Mouse (Mus musculus) kidney, adult 2 months (tissue): ENCODE measurements around the gene Trim15. TPM values are rescaled to one million over a fixed set of nuclear protein-coding genes. Genes with fewer than 3 reads are reported as not detected.
A peak's percentile ranks its signal among the peaks of the same experiment; 100 is the strongest.
"Not testable (repeated sequence)": the region's sequence is repeated elsewhere in the genome, so short reads cannot be mapped to it uniquely, and the experiment has no call there.

Experiments
- DNase-seq: peaks from one replicate; pipeline ENCODE4 v3.0.0; 2021
- H3K27ac ChIP-seq: fragments of 200-500 bp; 2 replicates; pipeline ENCODE4 v1.5.1; 2012; ENCODE audit warnings: low read depth, low read length, control low read depth, inconsistent platforms; ENCODE audit not compliant: insufficient read depth
- H3K27me3 ChIP-seq: fragments of 200-500 bp; replicated peaks from 2 replicates; pipeline ENCODE4 v1.6.1; 2012; ENCODE audit warnings: mild to moderate bottlenecking, moderate library complexity, low read length, inconsistent platforms; ENCODE audit not compliant: control insufficient read depth, insufficient read depth
- H3K36me3 ChIP-seq: fragments of 200-500 bp; 2 replicates; pipeline ENCODE4 v1.6.1; 2012; ENCODE audit warnings: mild to moderate bottlenecking, moderate library complexity, low read length, inconsistent platforms; ENCODE audit not compliant: control insufficient read depth, insufficient read depth
- H3K4me1 ChIP-seq: fragments of 200-500 bp; 2 replicates; pipeline ENCODE4 v1.6.1; 2011; ENCODE audit warnings: low read length; ENCODE audit not compliant: control insufficient read depth, insufficient read depth
- H3K4me3 ChIP-seq: fragments of 200-500 bp; 2 replicates; pipeline ENCODE4 v1.5.1; 2011; ENCODE audit warnings: mild to moderate bottlenecking, low read depth, low read length, control low read depth; ENCODE audit not compliant: insufficient read depth
- CTCF ChIP-seq: fragments of 200-500 bp; conservative IDR thresholded peaks from 2 replicates; pipeline ENCODE4 v1.5.1; 2011; ENCODE audit warnings: low read depth, mild to moderate bottlenecking, control low read depth, low read length, moderate library complexity, mixed read lengths; ENCODE audit not compliant: insufficient read depth, insufficient read length
- POLR2A ChIP-seq: fragments of 200-500 bp; IDR thresholded peaks from one replicate; pipeline ENCODE4 v1.6.1; 2011; ENCODE audit warnings: low read depth, low read length, control low read depth
- WGBS: fragments of 180-500 bp; shearing (Covaris S2); methylation state at CpG from one replicate; pipeline ENCODE4 v1.1.7; 2018; 5-methylcytosine and 5-hydroxymethylcytosine counted together
- polyA plus RNA-seq: library from polyadenylated mRNA; depleted of rRNA; stranded (reverse); fragments of >200 nt; gene quantifications from 2 replicates; pipeline ENCODE4 v1.2.3, GENCODE M21; 2012; rRNA removed

Trim15 gene
- polyA plus RNA-seq, 1 experiment: 0.22 TPM

DNA sequence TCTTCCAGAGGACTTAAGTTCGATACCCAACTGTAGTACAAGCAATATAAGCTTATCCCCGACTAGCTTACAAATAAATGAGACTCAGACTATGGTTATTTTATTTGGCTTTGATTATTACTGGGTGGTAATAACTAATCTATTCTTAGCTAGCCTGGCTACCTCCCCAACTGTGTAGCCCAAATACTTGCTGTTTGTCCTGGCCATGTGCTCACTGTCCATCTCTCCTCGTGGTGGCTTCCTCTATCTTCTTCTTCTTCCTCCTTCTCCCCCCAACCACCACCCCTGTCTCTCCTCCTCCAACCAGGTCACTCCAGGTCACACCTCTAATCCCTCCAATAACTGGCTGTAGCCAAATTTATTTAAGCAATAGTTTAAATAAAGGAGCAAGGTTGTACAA is 36.5 kb downstream of the Trim15 start:
- 76% methylated on average over 3 of the region's 3 CpGs for WGBS
- TF ChIP-seq POLR2A (no peak), CTCF (no peak)
- H3K27ac ChIP-seq: no peak overlapping the region
- no peak overlapping the region for H3K4me3 ChIP-seq
- H3K36me3 ChIP-seq: no peaks in the 10 kb centered on the region
- no peaks in the 10 kb centered on the region for H3K27me3 ChIP-seq
- no peaks in the 10 kb centered on the region for H3K4me1 ChIP-seq
- no peak for DNase-seq

DNA sequence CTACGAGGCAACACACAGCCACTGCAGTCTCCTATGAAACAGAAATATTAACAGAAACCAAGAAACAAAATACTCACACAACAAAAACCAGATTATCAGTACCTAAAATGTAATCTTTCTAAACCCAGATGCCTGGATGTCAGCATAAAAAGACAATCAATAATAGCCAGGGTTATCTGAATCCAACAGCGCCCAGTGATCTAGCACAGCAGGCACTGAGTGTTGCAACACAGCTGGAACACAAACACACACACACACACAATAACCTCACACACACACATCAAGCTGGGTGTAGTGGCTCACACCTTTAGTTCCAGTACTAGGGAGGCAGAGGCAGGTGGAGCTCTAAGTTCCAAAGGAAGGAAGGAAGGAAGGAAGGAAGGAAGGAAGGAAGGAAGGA is 38.5 kb downstream of the Trim15 start:
- no peak overlapping the region for H3K4me3 ChIP-seq
- H3K27ac ChIP-seq: no peak overlapping the region
- H3K4me1 ChIP-seq: no peaks in the 10 kb centered on the region
- H3K27me3 ChIP-seq: no peaks in the 10 kb centered on the region
- TF ChIP-seq POLR2A (no peak), CTCF (no peak)
- no peak for DNase-seq
- 77% methylated on average over 2 of the region's 2 CpGs for WGBS
- H3K36me3 ChIP-seq: no peaks in the 10 kb centered on the region

DNA sequence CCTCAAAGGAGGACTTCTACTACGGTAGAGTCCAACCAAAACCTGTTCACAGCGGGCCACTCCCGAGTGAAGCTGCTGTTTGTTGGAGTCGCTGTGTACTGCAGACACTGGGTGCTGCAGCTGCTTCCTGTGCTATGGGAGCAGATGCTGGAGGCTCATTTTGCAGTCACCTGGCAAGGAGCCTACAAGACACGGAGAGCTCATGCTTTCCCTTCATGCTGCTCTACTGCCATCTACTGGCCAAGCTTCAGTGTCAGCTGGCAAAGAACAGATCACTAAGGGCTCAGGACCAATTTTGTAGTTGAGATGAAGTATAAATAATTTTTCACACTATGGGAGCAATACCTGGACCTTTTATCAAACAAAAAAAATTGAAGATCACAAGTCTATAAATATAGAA is 41.0 kb downstream of the Trim15 start:
- not testable (repeated sequence) for H3K4me3 ChIP-seq, H3K36me3 ChIP-seq, H3K27ac ChIP-seq, H3K4me1 ChIP-seq, H3K27me3 ChIP-seq
- peak; percentile 94 for DNase-seq
- WGBS: 10% methylated on average over 5 of the region's 5 CpGs
- peak; percentile 63 for TF ChIP-seq CTCF

DNA sequence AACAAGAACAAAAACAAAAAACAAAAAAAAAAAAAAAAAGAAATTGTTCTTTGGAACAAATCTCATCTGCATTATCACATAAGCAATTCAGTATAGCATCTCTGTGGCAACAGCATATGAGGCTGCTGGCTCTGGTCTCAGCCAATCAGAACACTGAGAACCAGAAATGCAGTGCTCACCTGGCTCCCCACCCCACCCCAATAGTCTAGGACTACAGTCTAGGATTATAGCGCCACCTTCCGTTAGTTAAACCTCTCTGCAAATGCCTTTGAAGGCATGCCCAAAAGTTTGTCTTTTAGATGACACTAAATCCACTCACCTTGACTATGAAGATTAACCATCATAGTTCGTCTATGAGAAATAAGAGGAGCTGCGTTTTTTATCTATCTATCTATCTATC is 41.5 kb downstream of the Trim15 start:
- TF ChIP-seq POLR2A (no peak), CTCF (0 out of 2 replicates have a peak, but pooled peaks have one; percentile 15)
- H3K36me3 ChIP-seq: no peaks in the 10 kb centered on the region
- no peak overlapping the region for H3K4me3 ChIP-seq
- no peaks in the 10 kb centered on the region for H3K4me1 ChIP-seq
- 22% methylated on average over 4 of the region's 4 CpGs for WGBS
- DNase-seq: no peak
- no peaks in the 10 kb centered on the region for H3K27me3 ChIP-seq
- H3K27ac ChIP-seq: no peak overlapping the region

DNA sequence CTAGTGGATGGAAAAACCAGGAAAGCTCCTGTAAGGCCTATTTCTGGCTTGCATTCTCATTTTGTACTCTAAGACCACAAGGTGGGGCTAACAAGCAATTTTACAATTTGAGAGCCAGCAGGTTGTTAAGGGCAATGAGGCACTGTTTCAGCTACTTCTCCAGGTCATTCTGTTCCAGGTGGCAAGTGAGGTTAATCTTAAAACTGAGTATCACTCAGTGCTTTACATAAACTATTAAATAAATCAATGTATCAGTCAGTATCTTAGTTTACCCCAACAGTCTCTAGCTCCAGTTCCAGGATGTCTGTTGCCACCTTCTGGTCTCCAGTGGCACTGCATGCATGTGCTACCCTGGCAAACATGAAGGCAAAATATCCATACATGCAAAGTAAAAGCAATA is 43.0 kb downstream of the Trim15 start:
- H3K4me1 ChIP-seq: no peaks in the 10 kb centered on the region
- no peak for TF ChIP-seq POLR2A
- peak; percentile 72 for TF ChIP-seq CTCF
- H3K27ac ChIP-seq: no peak overlapping the region
- H3K4me3 ChIP-seq: no peak overlapping the region
- peak; percentile 72 for DNase-seq
- H3K27me3 ChIP-seq: no peaks in the 10 kb centered on the region
- no peaks in the 10 kb centered on the region for H3K36me3 ChIP-seq

DNA sequence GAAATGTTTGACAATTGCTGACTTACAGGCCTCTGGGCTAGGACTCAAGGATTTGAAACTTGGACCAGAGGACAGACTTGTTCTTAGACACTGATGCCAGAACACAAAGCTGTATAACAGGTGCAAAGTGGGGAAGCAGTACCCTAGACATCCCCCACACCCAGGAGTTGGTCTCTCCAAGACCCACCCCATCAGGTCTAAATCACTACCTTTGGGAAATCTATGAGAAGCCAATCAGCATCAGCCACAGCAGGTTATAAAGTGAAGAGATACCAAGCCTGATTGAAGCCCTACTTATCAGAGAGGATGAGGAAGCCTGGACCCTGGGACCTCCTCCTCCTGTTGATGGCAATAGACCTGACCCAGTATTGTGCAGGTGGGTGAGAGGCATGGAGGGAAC is 55.1 kb downstream of the Trim15 start, which contains the start of gene H2-M10.6:
TSS of gene H2-M10.6 (plus strand) at position 301 of the 400 bp plus-strand sequence.
- H3K4me3 ChIP-seq: no peak within 1 kb of the TSS
- no peaks in the 10 kb centered on the region for H3K4me1 ChIP-seq
- TF ChIP-seq POLR2A (no peak), CTCF (no peak)
- H3K36me3 ChIP-seq: no peaks in the 10 kb centered on the region
- no peak for DNase-seq
- no peak within 1 kb of the TSS for H3K27ac ChIP-seq
- no peaks in the 10 kb centered on the region for H3K27me3 ChIP-seq

Other genes with a start within 250 kb of the Trim15 start
- gene H2-M9, start 224.5 kb downstream of the Trim15 start, polyA plus RNA-seq: not detected in 2 replicates
- gene H2-M1, start 195.0 kb downstream of the Trim15 start, polyA plus RNA-seq: not detected in 2 replicates
- not detected in 2 replicates for gene H2-M10.5, start 94.3 kb downstream of the Trim15 start, polyA plus RNA-seq
- not detected in 2 replicates for gene H2-M10.6, start 55.0 kb downstream of the Trim15 start, polyA plus RNA-seq
- 27.2 and 30.4 TPM in 2 replicates for gene Trim26, start 30.1 kb downstream of the Trim15 start, polyA plus RNA-seq
- 0.11 TPM in 1 of 2 replicates, not detected in the other for gene Trim10, start 2.4 kb upstream of the Trim15 start, polyA plus RNA-seq
- gene Trim40, start 22.9 kb upstream of the Trim15 start, polyA plus RNA-seq: 0.13 TPM in 1 of 2 replicates, not detected in the other
- gene Trim31, start 30.9 kb upstream of the Trim15 start, polyA plus RNA-seq: not detected in 2 replicates
- 0.36 and 0.69 TPM in 2 replicates for gene Rnf39, start 75.7 kb upstream of the Trim15 start, polyA plus RNA-seq
- 54.9 and 73.8 TPM in 2 replicates for gene Ppp1r11, start 84.5 kb upstream of the Trim15 start, polyA plus RNA-seq
- 26.5 and 33.7 TPM in 2 replicates for gene Znrd1, start 91.3 kb upstream of the Trim15 start, polyA plus RNA-seq
- gene Znrd1as, start 91.4 kb upstream of the Trim15 start, polyA plus RNA-seq: 3.1 and 4.2 TPM in 2 replicates
- gene 2410137M14Rik, start 114.0 kb upstream of the Trim15 start, polyA plus RNA-seq: 0.25 TPM in 1 of 2 replicates, not detected in the other
- gene H2-M5, start 122.3 kb upstream of the Trim15 start, polyA plus RNA-seq: 0.03 and 0.08 TPM in 2 replicates
- gene Zfp57, start 134.0 kb upstream of the Trim15 start, polyA plus RNA-seq: 2.0 and 3.0 TPM in 2 replicates
- not detected in 2 replicates for gene Mog, start 156.2 kb upstream of the Trim15 start, polyA plus RNA-seq
- gene Gabbr1, start 178.8 kb upstream of the Trim15 start, polyA plus RNA-seq: 21.0 TPM in 2 replicates
- not detected in 2 replicates for gene Olfr90, start 221.3 kb upstream of the Trim15 start, polyA plus RNA-seq
- not detected in 2 replicates for gene Olfr91, start 231.1 kb upstream of the Trim15 start, polyA plus RNA-seq